Mouse (Mus musculus) forebrain, embryonic 11.5 days (tissue): ENCODE measurements at regions not wholly inside any gene's neighbourhood (a gene's known extent, or its start where the extent isn't known, plus 50 kb on each side); places are given as distances from the start of the nearest gene placed in this dataset.

ENCODE experiments used
- ATAC-seq: fragments of 200-750 bp; cut with Nextera tagmentation; replicated peaks from 2 replicates; pipeline ENCODE4 v1.8.0; 2017; ENCODE audit warnings: moderate TSS enrichment; ENCODE audit not compliant: low FRiP score
- DNase-seq: peaks from one replicate; pipeline ENCODE4 v3.0.0-alpha.2; 2017; ENCODE audit warnings: low spot score
- H3K27ac ChIP-seq: fragments of 300-500 bp; sonication (generic); 2 replicates; pipeline ENCODE4 v1.5.1; 2014; ENCODE audit warnings: low read depth, low read length
- H3K27me3 ChIP-seq: fragments of 300-500 bp; sonication (generic); 2 replicates; pipeline ENCODE4 v1.6.1; 2014; ENCODE audit warnings: mild to moderate bottlenecking, low read length, mixed read lengths; ENCODE audit not compliant: control insufficient read depth, insufficient read depth
- H3K36me3 ChIP-seq: fragments of 300-500 bp; sonication (generic); 2 replicates; pipeline ENCODE4 v1.6.1; 2014; ENCODE audit warnings: mild to moderate bottlenecking, low read length, moderate library complexity, mixed read lengths; ENCODE audit not compliant: control insufficient read depth, insufficient read depth
- H3K4me1 ChIP-seq: fragments of 300-500 bp; sonication (generic); replicated peaks from 2 replicates; pipeline ENCODE4 v1.6.1; 2014; ENCODE audit warnings: low read length, mixed read lengths; ENCODE audit not compliant: control insufficient read depth, insufficient read depth
- H3K4me2 ChIP-seq: fragments of 300-500 bp; sonication (generic); 2 replicates; pipeline ENCODE4 v1.6.1; 2014; ENCODE audit warnings: low read depth, mild to moderate bottlenecking, low read length, moderate library complexity, mixed read lengths; ENCODE audit not compliant: severe bottlenecking
- H3K4me3 ChIP-seq: fragments of 300-500 bp; sonication (generic); 2 replicates; pipeline ENCODE4 v1.5.1; 2014; ENCODE audit warnings: low read depth, low read length
- H3K9ac ChIP-seq: fragments of 300-500 bp; sonication (generic); 2 replicates; pipeline ENCODE4 v1.6.1; 2014; ENCODE audit warnings: low read length
- H3K9me3 ChIP-seq: fragments of 300-500 bp; sonication (generic); 2 replicates; pipeline ENCODE4 v1.6.1; 2016; ENCODE audit warnings: low read length, mixed read lengths; ENCODE audit not compliant: control insufficient read depth
- WGBS: fragments of 180-500 bp; shearing (Covaris S2); extraction: QIAGEN DNeasy Blood & Tissue Kit; methylation state at CpG from one replicate; pipeline ENCODE4 v1.1.7; 2014; 5-methylcytosine and 5-hydroxymethylcytosine counted together

DNA sequence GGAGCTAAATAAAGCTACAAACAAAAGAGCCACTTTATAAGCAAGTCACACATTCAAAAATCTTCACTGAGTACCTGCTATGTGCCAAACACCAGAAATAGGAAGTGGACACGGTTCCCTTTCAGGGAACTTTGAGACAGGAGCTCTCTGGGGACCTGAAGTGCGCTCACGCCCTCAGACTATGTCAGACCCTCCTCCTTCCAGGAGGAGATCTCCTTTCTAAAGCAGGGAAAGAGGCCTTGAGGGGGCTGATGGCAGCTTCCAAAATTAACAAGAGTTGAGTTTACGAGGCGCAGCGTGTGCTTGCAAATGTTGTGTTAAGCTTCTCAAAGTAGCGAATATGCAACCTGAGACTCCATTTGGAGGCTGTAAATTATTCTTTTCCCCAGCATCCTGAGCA is 204.0 kb upstream of the Cdh5 start:
- 87% methylated on average over 7 of the region's 7 CpGs for WGBS
- ATAC-seq: no peak
- H3K27me3 ChIP-seq: no peaks in the 10 kb centered on the region

GRCm38 (mm10) chr8:103902516-103902915 is 198.9 kb upstream of the Cdh5 start:
- ATAC-seq (no peak), DNase-seq (no peak)
- no peak overlapping the region for H3K27ac ChIP-seq
- H3K9me3 ChIP-seq: no peaks in the 10 kb centered on the region
- no peak overlapping the region for H3K9ac ChIP-seq
- H3K4me1 ChIP-seq: no peaks in the 10 kb centered on the region
- no peaks in the 10 kb centered on the region for H3K27me3 ChIP-seq
- no peaks in the 10 kb centered on the region for H3K36me3 ChIP-seq
- no peak overlapping the region for H3K4me2 ChIP-seq
- no peak overlapping the region for H3K4me3 ChIP-seq
- 61% methylated on average over 1 of the region's 1 CpGs for WGBS

More for the DNA sequence above, 204.0 kb upstream of the Cdh5 start:
- no peak for DNase-seq
- H3K36me3 ChIP-seq: no peaks in the 10 kb centered on the region
- no peak overlapping the region for H3K9ac ChIP-seq
- no peak overlapping the region for H3K4me2 ChIP-seq
- H3K4me3 ChIP-seq: no peak overlapping the region
- no peak overlapping the region for H3K27ac ChIP-seq
- no peaks in the 10 kb centered on the region for H3K4me1 ChIP-seq
- H3K9me3 ChIP-seq: no peaks in the 10 kb centered on the region

GRCm38 (mm10) chr8:103903635-103904034 is 197.8 kb upstream of the Cdh5 start:
- DNase-seq (no peak), ATAC-seq (no peak)
- Histone ChIP-seq H3K9ac (no peak overlapping the region), H3K27ac (no peak overlapping the region), H3K4me1 (no peaks in the 10 kb centered on the region), H3K4me3 (no peak overlapping the region), H3K27me3 (no peaks in the 10 kb centered on the region), H3K4me2 (no peak overlapping the region), H3K9me3 (no peaks in the 10 kb centered on the region), H3K36me3 (no peaks in the 10 kb centered on the region)
- 89% methylated on average over 5 of the region's 5 CpGs for WGBS

GRCm38 (mm10) chr8:103907662-103908061 is 193.8 kb upstream of the Cdh5 start:
- no peak overlapping the region for H3K4me2 ChIP-seq
- no peaks in the 10 kb centered on the region for H3K4me1 ChIP-seq
- WGBS: 92% methylated on average over 4 of the region's 4 CpGs
- H3K9me3 ChIP-seq: no peaks in the 10 kb centered on the region
- no peaks in the 10 kb centered on the region for H3K27me3 ChIP-seq
- no peak overlapping the region for H3K9ac ChIP-seq
- H3K36me3 ChIP-seq: no peaks in the 10 kb centered on the region
- no peak overlapping the region for H3K27ac ChIP-seq
- no peak for DNase-seq
- no peak overlapping the region for H3K4me3 ChIP-seq
- no peak for ATAC-seq

DNA sequence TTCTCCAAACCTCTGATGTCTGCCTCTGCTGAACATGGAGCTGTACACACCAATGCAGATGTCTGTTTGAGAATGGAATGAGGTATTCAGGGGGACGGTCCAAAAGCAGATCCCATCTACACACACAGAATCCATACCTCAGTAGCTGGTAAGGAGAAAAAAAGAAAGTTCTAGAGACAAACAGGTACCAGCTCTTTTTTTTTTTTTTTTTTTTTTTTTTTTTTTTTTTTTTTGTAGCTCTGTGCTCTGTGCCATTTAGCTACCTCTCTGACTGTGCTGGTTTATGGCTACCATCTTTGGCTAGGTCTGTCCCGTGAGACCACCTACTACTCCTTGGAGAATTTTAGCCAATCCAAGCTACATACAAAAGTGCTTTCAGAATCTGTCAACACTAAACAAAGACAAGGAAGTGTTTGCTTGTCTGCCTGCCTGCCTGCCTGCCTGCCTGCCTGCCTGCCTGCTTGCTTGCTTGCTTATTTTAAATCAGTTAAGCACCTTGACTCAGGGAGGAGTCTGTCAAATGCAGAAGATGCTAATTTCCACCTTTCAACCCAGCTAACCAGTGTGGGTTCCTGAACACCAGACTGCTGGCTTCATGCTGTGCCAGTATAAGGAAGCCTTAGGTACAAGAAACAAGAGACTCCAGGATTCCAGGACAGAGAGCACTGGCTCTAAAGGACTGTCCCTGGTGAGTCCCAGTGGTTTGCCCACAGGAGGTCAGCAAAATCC is 190.0 kb upstream of the Cdh5 start:
- no peaks in the 10 kb centered on the region for H3K27me3 ChIP-seq
- WGBS: 70% methylated on average over 2 of the region's 2 CpGs
- no peak overlapping the region for H3K9ac ChIP-seq
- H3K36me3 ChIP-seq: no peaks in the 10 kb centered on the region
- no peak overlapping the region for H3K27ac ChIP-seq
- no peaks in the 10 kb centered on the region for H3K9me3 ChIP-seq
- H3K4me2 ChIP-seq: no peak overlapping the region
- no peaks in the 10 kb centered on the region for H3K4me1 ChIP-seq
- DNase-seq: no peak
- no peak for ATAC-seq
- no peak overlapping the region for H3K4me3 ChIP-seq

DNA sequence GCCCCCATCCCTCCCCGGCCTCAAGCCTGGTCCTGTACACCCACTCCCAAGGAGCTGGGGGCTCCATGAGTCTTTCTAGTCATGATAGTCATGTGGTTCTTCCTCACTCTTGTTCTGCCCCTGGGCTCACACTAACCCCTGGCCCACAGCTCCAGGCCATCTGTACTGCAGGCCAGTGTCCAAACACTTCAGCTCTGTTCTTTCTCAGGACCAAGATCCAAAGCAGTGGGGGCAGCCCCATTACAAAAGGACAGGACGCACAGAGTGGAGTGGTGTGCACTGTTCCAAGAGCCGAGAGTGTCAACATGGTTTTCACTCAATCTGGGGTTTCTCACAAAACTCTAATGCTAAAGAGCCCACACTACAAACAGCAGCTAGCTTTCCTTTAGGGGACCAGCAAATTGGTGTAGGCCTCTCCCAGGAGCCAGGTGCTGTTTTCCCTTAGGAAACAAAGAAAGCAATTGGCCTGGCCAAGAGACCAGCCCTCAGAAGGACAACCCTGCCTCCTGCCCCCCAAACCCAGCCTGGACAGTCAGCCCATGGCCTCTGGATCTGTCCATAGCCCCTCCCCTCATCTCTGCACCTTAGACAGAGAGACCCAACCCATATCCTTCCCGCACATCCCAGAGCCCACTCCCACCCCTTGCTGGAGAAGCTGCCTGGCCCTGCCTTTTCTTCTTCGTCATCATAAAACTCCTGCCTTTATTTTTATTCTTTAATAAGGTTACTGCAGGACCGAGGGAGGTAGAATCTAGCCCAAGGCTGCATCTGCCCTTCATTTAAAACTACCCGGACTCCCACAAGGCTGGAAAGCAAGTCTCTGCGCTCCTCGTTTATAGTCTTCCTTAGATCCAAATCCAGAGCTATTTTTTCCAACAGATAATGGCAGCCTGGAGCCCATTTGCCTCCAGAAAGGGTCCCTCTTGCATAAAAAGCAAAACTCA is 188.2 kb upstream of the Cdh5 start:
- H3K4me2 ChIP-seq: no peak overlapping the region
- H3K4me1 ChIP-seq: no peaks in the 10 kb centered on the region
- no peak overlapping the region for H3K27ac ChIP-seq
- ATAC-seq (no peak), DNase-seq (no peak)
- H3K9ac ChIP-seq: no peak overlapping the region
- no peaks in the 10 kb centered on the region for H3K36me3 ChIP-seq
- H3K27me3 ChIP-seq: no peaks in the 10 kb centered on the region
- no peaks in the 10 kb centered on the region for H3K9me3 ChIP-seq
- 82% methylated on average over 9 of the region's 9 CpGs for WGBS
- H3K4me3 ChIP-seq: no peak overlapping the region

DNA sequence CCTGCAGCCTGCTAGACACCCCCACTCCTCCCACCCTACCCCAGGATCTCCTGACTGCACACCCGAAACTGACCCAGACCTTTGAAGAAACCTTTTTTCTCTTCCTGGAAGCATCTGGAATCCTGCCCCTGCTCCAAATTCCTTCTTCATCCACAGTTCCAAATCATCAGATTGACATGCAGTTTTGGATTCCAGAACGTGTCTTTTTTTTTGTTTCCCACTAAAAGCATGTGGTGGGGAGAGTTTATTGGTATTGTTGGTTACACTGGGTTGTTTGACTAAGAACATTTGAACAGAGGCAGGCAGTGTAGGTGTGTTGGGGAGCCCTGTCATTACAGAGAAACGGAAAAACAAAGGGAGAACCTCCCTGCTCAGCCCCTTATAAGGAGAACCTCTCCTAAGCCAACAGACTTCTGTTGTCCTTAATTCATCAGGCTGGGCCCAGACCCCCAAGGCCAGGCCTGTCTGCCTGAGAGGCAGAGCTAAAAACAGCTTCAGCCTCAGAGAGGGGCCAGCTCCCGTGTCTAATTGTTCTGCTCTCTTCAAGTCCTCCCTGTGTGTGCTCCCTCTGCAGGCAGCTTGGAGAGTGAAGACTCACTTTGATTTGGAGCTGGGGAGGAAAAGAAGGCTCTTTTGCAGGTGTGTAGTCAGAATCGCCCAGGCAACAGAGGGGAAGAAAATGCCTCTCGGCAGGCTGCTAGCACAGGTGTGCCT is 187.3 kb upstream of the Cdh5 start:
- Histone ChIP-seq H3K4me1 (no peaks in the 10 kb centered on the region), H3K27ac (no peak overlapping the region), H3K9me3 (no peaks in the 10 kb centered on the region), H3K9ac (no peak overlapping the region), H3K4me3 (no peak overlapping the region), H3K27me3 (no peaks in the 10 kb centered on the region), H3K4me2 (no peak overlapping the region), H3K36me3 (no peaks in the 10 kb centered on the region)
- ATAC-seq (peak; percentile 39; the same call in 1 of the 2 replicates), DNase-seq (peak; percentile 59)
- WGBS: 48% methylated on average over 6 of the region's 6 CpGs

GRCm38 (mm10) chr8:103919324-103919723 is 182.1 kb upstream of the Cdh5 start:
- Histone ChIP-seq H3K4me2 (no peak overlapping the region), H3K27ac (no peak overlapping the region), H3K36me3 (no peaks in the 10 kb centered on the region), H3K9me3 (no peaks in the 10 kb centered on the region), H3K4me1 (no peaks in the 10 kb centered on the region), H3K27me3 (no peaks in the 10 kb centered on the region), H3K4me3 (no peak overlapping the region), H3K9ac (no peak overlapping the region)
- DNase-seq (no peak), ATAC-seq (no peak)
- 89% methylated on average over 3 of the region's 3 CpGs for WGBS
